Mouse (Mus musculus) midbrain, embryonic 16.5 days (tissue): ENCODE measurements around the gene Bckdha. TPM values are rescaled to one million over a fixed set of nuclear protein-coding genes. Genes with fewer than 3 reads are reported as not detected.
A peak's percentile ranks its signal among the peaks of the same experiment; 100 is the strongest.

Experiments used
- ATAC-seq: fragments of 200-750 bp; cut with Nextera tagmentation; 2 replicates; pipeline ENCODE4 v1.8.0; 2017; ENCODE audit warnings: moderate TSS enrichment
- H3K27ac ChIP-seq: fragments of 300-500 bp; sonication (generic); 2 replicates; pipeline ENCODE4 v1.5.1; 2014; ENCODE audit warnings: mild to moderate bottlenecking, low read length, mixed read lengths
- H3K27me3 ChIP-seq: fragments of 300-500 bp; sonication (generic); 2 replicates; pipeline ENCODE4 v1.6.1; 2014; ENCODE audit warnings: low read depth, low read length, mixed read lengths; ENCODE audit not compliant: control insufficient read depth, insufficient read depth
- H3K36me3 ChIP-seq: fragments of 300-500 bp; sonication (generic); 2 replicates; pipeline ENCODE4 v1.6.1; 2014; ENCODE audit warnings: mild to moderate bottlenecking, low read length, moderate library complexity, mixed read lengths; ENCODE audit not compliant: control insufficient read depth, insufficient read depth
- H3K4me1 ChIP-seq: fragments of 300-500 bp; sonication (generic); 2 replicates; pipeline ENCODE4 v1.6.1; 2014; ENCODE audit warnings: mild to moderate bottlenecking, low read length, mixed read lengths; ENCODE audit not compliant: control insufficient read depth, insufficient read depth
- H3K4me2 ChIP-seq: fragments of 300-500 bp; sonication (generic); 2 replicates; pipeline ENCODE4 v1.6.1; 2014; ENCODE audit warnings: mild to moderate bottlenecking, low read length, mixed read lengths
- H3K4me3 ChIP-seq: fragments of 300-500 bp; sonication (generic); 2 replicates; pipeline ENCODE4 v1.5.1; 2014; ENCODE audit warnings: low read depth, mild to moderate bottlenecking, low read length, moderate library complexity, mixed read lengths
- H3K9ac ChIP-seq: fragments of 300-500 bp; sonication (generic); 2 replicates; pipeline ENCODE4 v1.6.1; 2014; ENCODE audit warnings: low read depth, low read length, mixed read lengths
- H3K9me3 ChIP-seq: fragments of 300-500 bp; sonication (generic); replicated peaks from 2 replicates; pipeline ENCODE4 v1.6.1; 2014; ENCODE audit warnings: mild to moderate bottlenecking, low read length, mixed read lengths; ENCODE audit not compliant: control insufficient read depth, poor library complexity, severe bottlenecking
- WGBS: fragments of 180-500 bp; shearing (Covaris S2); extraction: QIAGEN DNeasy Blood & Tissue Kit; methylation state at CpG from one replicate; pipeline ENCODE4 v1.1.7; 2014; 5-methylcytosine and 5-hydroxymethylcytosine counted together
- polyA plus RNA-seq: library from polyadenylated mRNA; unstranded; fragments of >200 nt; fragmentation: Nextera tagmentation; extraction: Ambion mirVana; gene quantifications from 2 replicates; pipeline ENCODE4 v1.2.1, GENCODE M21; 2015

Bckdha gene
- polyA plus RNA-seq, 1 experiment from 2014 or later = 41.4 TPM

GRCm38 (mm10) chr7:25684659-25685058, 25.9 kb upstream of the Bckdha start:
- Histone ChIP-seq H3K4me3 (no peak overlapping the region), H3K9ac (no peak overlapping the region), H3K36me3 (no peaks in the 10 kb centered on the region), H3K9me3 (no peaks in the 10 kb centered on the region), H3K27me3 (peaks cover 42% of the 10 kb centered on the region), H3K27ac (no peak overlapping the region), H3K4me1 (peaks cover 40% of the 10 kb centered on the region), H3K4me2 (no peak overlapping the region)
- 87% methylated on average over 6 of the region's 6 CpGs for WGBS
- ATAC-seq = no peak

GRCm38 (mm10) chr7:25683474-25684180, 24.8 kb upstream of the Bckdha start:
- ATAC-seq = no peak

GRCm38 (mm10) chr7:25681341-25682231, 22.8 kb upstream of the Bckdha start:
- no peaks in the 10 kb centered on the region for H3K9me3 ChIP-seq
- H3K27me3 ChIP-seq = peaks cover 16% of the 10 kb centered on the region
- H3K36me3 ChIP-seq = no peaks in the 10 kb centered on the region
- peak overlapping the region; percentile 82 for H3K9ac ChIP-seq
- peak overlapping the region; percentile 60 for H3K4me3 ChIP-seq
- peak overlapping the region; percentile 51 for H3K4me2 ChIP-seq
- H3K4me1 ChIP-seq = peaks cover 17% of the 10 kb centered on the region
- 62% methylated on average over 15 of the region's 15 CpGs for WGBS
- H3K27ac ChIP-seq = peak overlapping the region; percentile 96
- ATAC-seq = no peak

More at GRCm38 (mm10) chr7:25683474-25684180, 24.8 kb upstream of the Bckdha start:
- peaks cover 36% of the 10 kb centered on the region for H3K27me3 ChIP-seq
- H3K4me2 ChIP-seq = no peak overlapping the region
- H3K36me3 ChIP-seq = no peaks in the 10 kb centered on the region
- WGBS = 76% methylated on average over 7 of the region's 7 CpGs
- H3K4me1 ChIP-seq = peaks cover 33% of the 10 kb centered on the region
- H3K4me3 ChIP-seq = no peak overlapping the region
- H3K9me3 ChIP-seq = no peaks in the 10 kb centered on the region
- no peak overlapping the region for H3K9ac ChIP-seq
- H3K27ac ChIP-seq = no peak overlapping the region

GRCm38 (mm10) chr7:25680514-25681258, 21.9 kb upstream of the Bckdha start, which contains the start of gene B9d2:
Gene B9d2, plus strand, starts transcription at chr7:25680780.
- peak within 1 kb of the TSS; percentile 60 for H3K4me3 ChIP-seq
- peak within 1 kb of the TSS; percentile 82 for H3K9ac ChIP-seq
- under 1% methylated on average over 46 of the region's 46 CpGs for WGBS
- H3K4me2 ChIP-seq = peak within 1 kb of the TSS; percentile 51
- no peaks in the 10 kb centered on the region for H3K36me3 ChIP-seq
- H3K27me3 ChIP-seq = peaks cover 8% of the 10 kb centered on the region
- H3K4me1 ChIP-seq = peaks cover 15% of the 10 kb centered on the region
- peak; percentile 95 for ATAC-seq
- H3K27ac ChIP-seq = peak within 1 kb of the TSS; percentile 96
- no peaks in the 10 kb centered on the region for H3K9me3 ChIP-seq

GRCm38 (mm10) chr7:25679971-25680370, 21.2 kb upstream of the Bckdha start:
- H3K4me1 ChIP-seq = peaks cover 18% of the 10 kb centered on the region
- H3K27ac ChIP-seq = peak overlapping the region; percentile 96; the same call in 1 of the 2 replicates
- ATAC-seq = no peak
- WGBS = 12% methylated on average over 6 of the region's 6 CpGs
- H3K27me3 ChIP-seq = peaks cover 8% of the 10 kb centered on the region; the same call in 1 of the 2 replicates
- no peaks in the 10 kb centered on the region for H3K36me3 ChIP-seq
- peak overlapping the region; percentile 82; the same call in 1 of the 2 replicates for H3K9ac ChIP-seq
- H3K4me2 ChIP-seq = peak overlapping the region; percentile 51
- no peaks in the 10 kb centered on the region for H3K9me3 ChIP-seq
- peak overlapping the region; percentile 60 for H3K4me3 ChIP-seq

- no peak for ATAC-seq
- peaks cover 18% of the 10 kb centered on the region for H3K27me3 ChIP-seq
- H3K27ac ChIP-seq = peak overlapping the region; percentile 40; the same call in 1 of the 2 replicates
- H3K9ac ChIP-seq = no peak overlapping the region
- H3K4me3 ChIP-seq = no peak overlapping the region
- WGBS = 88% methylated on average over 7 of the region's 7 CpGs
- no peaks in the 10 kb centered on the region for H3K36me3 ChIP-seq
- H3K4me2 ChIP-seq = no peak overlapping the region
- H3K4me1 ChIP-seq = peaks cover 17% of the 10 kb centered on the region
- H3K9me3 ChIP-seq = no peaks in the 10 kb centered on the region
These were observed 18.2 kb upstream of the Bckdha start for GRCm38 (mm10) chr7:25677013-25677412.

GRCm38 (mm10) chr7:25676085-25676781, 17.5 kb upstream of the Bckdha start:
- 52% methylated on average over 15 of the region's 15 CpGs for WGBS
- no peak overlapping the region for H3K9ac ChIP-seq
- no peaks in the 10 kb centered on the region for H3K9me3 ChIP-seq
- peaks cover 18% of the 10 kb centered on the region for H3K27me3 ChIP-seq
- H3K4me2 ChIP-seq = peak overlapping the region; percentile 7; the same call in 1 of the 2 replicates
- ATAC-seq = no peak; the same call in 1 of the 2 replicates
- no peak overlapping the region for H3K4me3 ChIP-seq
- H3K36me3 ChIP-seq = no peaks in the 10 kb centered on the region
- H3K4me1 ChIP-seq = peaks cover 10% of the 10 kb centered on the region
- H3K27ac ChIP-seq = peak overlapping the region; percentile 40; the same call in 1 of the 2 replicates

GRCm38 (mm10) chr7:25675405-25675804, 16.6 kb upstream of the Bckdha start:
- peaks cover 10% of the 10 kb centered on the region for H3K4me1 ChIP-seq
- 50% methylated on average over 6 of the region's 6 CpGs for WGBS
- peaks cover 18% of the 10 kb centered on the region for H3K27me3 ChIP-seq
- ATAC-seq = peak; percentile 8
- H3K4me3 ChIP-seq = peak overlapping the region; percentile 55
- peak overlapping the region; percentile 76; the same call in 1 of the 2 replicates for H3K9ac ChIP-seq
- no peak overlapping the region for H3K27ac ChIP-seq
- H3K4me2 ChIP-seq = peak overlapping the region; percentile 63
- H3K9me3 ChIP-seq = no peaks in the 10 kb centered on the region
- H3K36me3 ChIP-seq = no peaks in the 10 kb centered on the region
